Mouse (Mus musculus) neural tube, embryonic 14.5 days (tissue): ENCODE results near the gene Myo1h. TPM values are rescaled to one million over a fixed set of nuclear protein-coding genes. Genes with fewer than 3 reads are reported as not detected.

ENCODE experiments used
- ATAC-seq: fragments of 200-750 bp; cut with Nextera tagmentation; 2 replicates; pipeline ENCODE4 v1.8.0; 2017; ENCODE audit warnings: low read depth, mild to moderate bottlenecking, moderate TSS enrichment, moderate library complexity
- H3K27ac ChIP-seq: fragments of 300-500 bp; sonication (generic); 2 replicates; pipeline ENCODE4 v1.5.1; 2014; ENCODE audit warnings: low read depth, mild to moderate bottlenecking, control low read depth, low read length, moderate library complexity, mixed read lengths
- H3K27me3 ChIP-seq: fragments of 300-500 bp; sonication (generic); 2 replicates; pipeline ENCODE4 v1.6.1; 2014; ENCODE audit warnings: low read length; ENCODE audit not compliant: control insufficient read depth, insufficient read depth
- H3K36me3 ChIP-seq: fragments of 300-500 bp; sonication (generic); 2 replicates; pipeline ENCODE4 v1.6.1; 2014; ENCODE audit warnings: low read length, mixed read lengths; ENCODE audit not compliant: control insufficient read depth, insufficient read depth
- H3K4me1 ChIP-seq: fragments of 300-500 bp; sonication (generic); 2 replicates; pipeline ENCODE4 v1.6.1; 2014; ENCODE audit warnings: low read length; ENCODE audit not compliant: control insufficient read depth, insufficient read depth
- H3K4me2 ChIP-seq: fragments of 300-500 bp; sonication (generic); 2 replicates; pipeline ENCODE4 v1.6.1; 2014; ENCODE audit warnings: mild to moderate bottlenecking, low read depth, low read length, control low read depth
- H3K4me3 ChIP-seq: fragments of 300-500 bp; sonication (generic); 2 replicates; pipeline ENCODE4 v1.5.1; 2014; ENCODE audit warnings: low read depth, low read length, control low read depth, mixed read lengths
- H3K9ac ChIP-seq: fragments of 300-500 bp; sonication (generic); replicated peaks from 2 replicates; pipeline ENCODE4 v1.6.1; 2014; ENCODE audit warnings: low read depth, mild to moderate bottlenecking, control low read depth, low read length, mixed read lengths
- H3K9me3 ChIP-seq: fragments of 300-500 bp; sonication (generic); 2 replicates; pipeline ENCODE4 v1.6.1; 2016; ENCODE audit warnings: low read length; ENCODE audit not compliant: control insufficient read depth
- WGBS: fragments of 180-500 bp; shearing (Covaris S2); extraction: QIAGEN DNeasy Blood & Tissue Kit; methylation state at CpG from one replicate; pipeline ENCODE4 v1.1.7; 2014; 5-methylcytosine and 5-hydroxymethylcytosine counted together
- polyA plus RNA-seq: library from polyadenylated mRNA; unstranded; fragments of >200 nt; fragmentation: Nextera tagmentation; extraction: Ambion mirVana; gene quantifications from 2 replicates; pipeline ENCODE4 v1.2.1, GENCODE M21; 2014

The Myo1h gene
- polyA plus RNA-seq, 1 experiment from 2014 or later, result 0.75 TPM

DNA sequence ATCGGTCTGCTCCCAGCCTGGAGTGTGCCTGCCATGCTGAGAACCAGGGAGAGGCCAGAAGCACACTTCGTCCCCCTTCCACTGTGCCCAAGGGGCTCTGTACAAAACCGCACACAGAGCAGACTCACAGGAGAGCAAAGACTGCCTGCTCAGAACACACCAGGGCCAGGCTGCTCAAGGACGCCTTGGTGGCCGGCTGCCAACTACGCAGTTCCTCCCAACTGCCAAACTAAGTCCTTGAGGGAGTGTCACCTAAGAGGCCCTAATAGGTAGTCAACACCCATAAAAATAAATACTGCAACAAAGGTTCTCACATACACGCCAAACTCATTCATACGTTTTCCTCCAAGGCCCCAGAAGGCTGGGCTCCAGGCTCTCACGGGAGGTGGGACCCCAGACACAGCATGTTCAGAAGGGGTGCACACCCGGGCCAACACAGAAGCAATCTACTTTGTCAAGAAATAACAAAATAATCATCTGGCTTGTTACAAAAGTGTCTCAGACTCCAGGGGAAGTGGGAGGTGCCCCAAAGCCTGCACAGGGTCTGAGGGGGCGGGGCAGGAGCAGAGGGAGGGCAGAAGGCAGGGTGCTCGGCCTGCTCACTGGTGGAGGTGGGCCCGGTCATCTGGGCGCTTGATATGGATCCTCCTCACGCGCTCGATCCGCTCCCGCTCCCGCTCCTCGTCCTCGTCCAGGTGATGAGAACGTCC is 76.2 kb downstream of the Myo1h start:
- Histone ChIP-seq H3K27me3 (no peaks in the 10 kb centered on the region), H3K4me1 (0 out of 2 replicates have a peak, but pooled peaks cover 3% of the 10 kb centered on the region), H3K9me3 (no peaks in the 10 kb centered on the region), H3K4me3 (no peak overlapping the region), H3K9ac (no peak overlapping the region), H3K4me2 (no peak overlapping the region), H3K36me3 (peaks cover 79% of the 10 kb centered on the region), H3K27ac (no peak overlapping the region)
- WGBS, result 92% methylated on average over 23 of the region's 23 CpGs
- no peak for ATAC-seq

- Histone ChIP-seq H3K27ac (no peak overlapping the region), H3K9me3 (no peaks in the 10 kb centered on the region), H3K4me3 (no peak overlapping the region), H3K4me2 (no peak overlapping the region), H3K9ac (no peak overlapping the region), H3K4me1 (0 out of 2 replicates have a peak, but pooled peaks cover 5% of the 10 kb centered on the region), H3K27me3 (no peaks in the 10 kb centered on the region), H3K36me3 (peaks cover 67% of the 10 kb centered on the region)
- WGBS, result 85% methylated on average over 14 of the region's 14 CpGs
- ATAC-seq, result no peak
Measured at GRCm38 (mm10) chr5:114368121-114368520, 79.2 kb downstream of the Myo1h start.

DNA sequence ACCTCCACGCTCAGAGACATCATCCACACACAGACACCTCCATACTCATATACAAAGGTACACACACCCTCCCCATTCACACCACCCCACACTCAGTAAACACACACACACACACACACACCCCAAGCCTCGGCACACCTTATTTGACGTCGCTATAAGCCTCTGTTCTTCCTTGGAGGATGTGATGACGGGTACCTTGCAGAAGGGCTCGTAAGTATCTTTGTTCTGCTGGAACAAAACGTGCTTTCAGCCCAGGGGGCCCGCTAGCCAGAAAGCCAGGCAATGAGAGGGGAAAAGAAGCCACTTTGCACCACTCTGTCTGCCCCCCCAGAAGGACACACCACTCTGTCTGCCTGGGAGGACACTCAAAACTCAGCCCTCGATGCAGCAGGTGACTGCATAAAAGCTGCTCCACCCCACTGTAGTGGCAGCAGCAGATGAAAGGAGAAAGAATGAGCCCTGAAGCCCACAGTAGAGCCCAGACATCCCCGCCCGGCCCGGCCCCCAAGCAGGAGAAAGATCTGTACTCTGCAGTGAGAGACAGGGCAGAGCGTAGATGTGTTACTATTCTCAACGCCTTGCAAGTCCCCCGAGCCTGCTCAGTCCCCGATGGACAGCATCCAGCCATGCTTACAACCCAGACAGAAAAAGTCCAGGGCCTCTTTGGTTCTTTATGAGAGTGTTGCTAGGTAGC is 80.0 kb downstream of the Myo1h start:
- H3K9me3 ChIP-seq, result no peaks in the 10 kb centered on the region
- H3K9ac ChIP-seq, result no peak overlapping the region
- ATAC-seq, result no peak
- H3K36me3 ChIP-seq, result peaks cover 69% of the 10 kb centered on the region
- no peak overlapping the region for H3K27ac ChIP-seq
- 0 out of 2 replicates have a peak, but pooled peaks cover 6% of the 10 kb centered on the region for H3K4me1 ChIP-seq
- no peaks in the 10 kb centered on the region for H3K27me3 ChIP-seq
- no peak overlapping the region for H3K4me2 ChIP-seq
- H3K4me3 ChIP-seq, result no peak overlapping the region
- 84% methylated on average over 16 of the region's 16 CpGs for WGBS

- Histone ChIP-seq H3K27me3 (no peaks in the 10 kb centered on the region), H3K27ac (peak overlapping the region; percentile 10; the same call in 1 of the 2 replicates), H3K4me1 (0 out of 2 replicates have a peak, but pooled peaks cover 6% of the 10 kb centered on the region), H3K36me3 (peaks cover 72% of the 10 kb centered on the region), H3K4me2 (no peak overlapping the region), H3K9me3 (no peaks in the 10 kb centered on the region), H3K9ac (no peak overlapping the region), H3K4me3 (no peak overlapping the region)
- WGBS, result 94% methylated on average over 9 of the region's 9 CpGs
- ATAC-seq, result no peak
Measured at GRCm38 (mm10) chr5:114369921-114370320, 81.0 kb downstream of the Myo1h start.

GRCm38 (mm10) chr5:114370371-114370776 is 81.4 kb downstream of the Myo1h start:
- Histone ChIP-seq H3K36me3 (peaks cover 67% of the 10 kb centered on the region), H3K27ac (peak overlapping the region; percentile 52; the same call in 1 of the 2 replicates), H3K4me1 (0 out of 2 replicates have a peak, but pooled peaks cover 6% of the 10 kb centered on the region), H3K4me3 (no peak overlapping the region), H3K9ac (no peak overlapping the region), H3K27me3 (no peaks in the 10 kb centered on the region), H3K9me3 (no peaks in the 10 kb centered on the region), H3K4me2 (no peak overlapping the region)
- 61% methylated on average over 9 of the region's 9 CpGs for WGBS
- ATAC-seq, result no peak

GRCm38 (mm10) chr5:114371331-114371730 is 82.4 kb downstream of the Myo1h start:
- no peaks in the 10 kb centered on the region for H3K9me3 ChIP-seq
- H3K4me1 ChIP-seq, result 0 out of 2 replicates have a peak, but pooled peaks cover 6% of the 10 kb centered on the region
- H3K36me3 ChIP-seq, result peaks cover 58% of the 10 kb centered on the region
- 77% methylated on average over 3 of the region's 3 CpGs for WGBS
- no peak overlapping the region for H3K27ac ChIP-seq
- no peak overlapping the region for H3K9ac ChIP-seq
- no peak overlapping the region for H3K4me3 ChIP-seq
- no peak overlapping the region for H3K4me2 ChIP-seq
- no peak for ATAC-seq
- no peaks in the 10 kb centered on the region for H3K27me3 ChIP-seq

DNA sequence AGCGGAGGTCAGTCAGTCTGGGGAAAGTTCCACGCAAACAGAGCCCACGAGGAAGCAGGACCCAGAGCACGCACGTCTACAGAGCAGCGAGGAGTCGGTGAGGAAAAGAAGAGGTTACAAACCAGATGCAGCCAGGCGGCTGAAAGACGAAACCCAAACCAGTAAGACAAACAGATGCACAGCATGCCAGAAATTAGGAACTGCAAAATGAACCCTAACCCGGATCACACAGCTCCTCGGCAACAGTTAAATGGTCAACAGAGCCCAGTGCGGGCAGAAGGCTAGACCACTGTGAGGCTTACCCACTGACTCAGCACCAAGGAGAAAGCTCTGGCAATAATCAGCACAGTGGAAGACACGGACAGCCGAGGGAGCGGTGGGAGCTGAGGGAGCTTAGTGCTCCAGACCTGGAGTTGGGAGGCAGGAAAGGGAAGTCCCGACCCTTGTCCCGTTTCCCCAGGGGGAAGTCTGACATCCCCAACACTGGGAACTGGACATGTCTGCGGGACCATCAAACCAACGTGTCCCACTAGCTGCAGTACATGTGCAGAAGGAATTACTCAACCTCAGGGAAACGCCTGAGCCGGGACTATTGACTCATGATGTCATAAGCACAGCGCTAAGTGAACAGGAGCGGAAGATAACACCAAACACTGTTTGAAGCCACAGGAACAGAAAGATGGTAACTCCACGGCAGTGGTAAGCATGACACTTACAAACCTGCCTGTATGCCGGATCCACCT is 82.9 kb downstream of the Myo1h start:
- no peak overlapping the region for H3K9ac ChIP-seq
- no peak overlapping the region for H3K4me2 ChIP-seq
- H3K4me3 ChIP-seq, result no peak overlapping the region
- H3K36me3 ChIP-seq, result peaks cover 52% of the 10 kb centered on the region
- no peak overlapping the region for H3K27ac ChIP-seq
- H3K4me1 ChIP-seq, result 0 out of 2 replicates have a peak, but pooled peaks cover 6% of the 10 kb centered on the region
- ATAC-seq, result no peak
- WGBS, result 70% methylated on average over 25 of the region's 25 CpGs
- H3K9me3 ChIP-seq, result no peaks in the 10 kb centered on the region
- no peaks in the 10 kb centered on the region for H3K27me3 ChIP-seq

DNA sequence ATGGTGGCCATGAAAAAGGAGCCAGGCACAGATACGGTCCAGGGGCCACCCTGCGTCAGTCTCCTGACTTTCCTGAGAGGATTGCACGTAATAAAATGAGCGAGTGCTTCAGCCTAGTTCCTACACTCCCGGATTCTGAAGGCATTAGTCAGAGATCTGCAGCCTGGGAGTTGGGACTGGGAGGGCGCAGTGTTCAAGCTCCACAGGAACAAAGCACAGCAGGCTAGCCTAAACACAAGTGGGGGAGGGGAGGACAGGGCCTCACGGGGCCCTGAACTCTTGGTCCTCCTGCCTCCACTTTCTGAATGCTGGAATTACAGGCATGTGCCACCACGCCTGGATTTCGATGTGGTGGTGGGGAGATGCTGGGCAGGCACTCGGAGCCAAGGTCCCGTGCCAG is 83.6 kb downstream of the Myo1h start:
- 0 out of 2 replicates have a peak, but pooled peaks cover 6% of the 10 kb centered on the region for H3K4me1 ChIP-seq
- H3K27me3 ChIP-seq, result no peaks in the 10 kb centered on the region
- H3K27ac ChIP-seq, result no peak overlapping the region
- peaks cover 46% of the 10 kb centered on the region for H3K36me3 ChIP-seq
- no peak overlapping the region for H3K4me3 ChIP-seq
- 30% methylated on average over 11 of the region's 11 CpGs for WGBS
- no peaks in the 10 kb centered on the region for H3K9me3 ChIP-seq
- no peak for ATAC-seq
- H3K4me2 ChIP-seq, result no peak overlapping the region
- H3K9ac ChIP-seq, result no peak overlapping the region
